Mouse (Mus musculus): ENCODE measurements around the gene Trim67.
"Not testable (repeated sequence)": the region's sequence is repeated elsewhere in the genome, so short reads cannot be mapped to it uniquely, and the experiment has no call there.

Trim67 gene

GRCm38 (mm10) chr8:124833430-124834205, 40.7 kb downstream of the Trim67 start:
- DNase-seq (ENCODE audit: low spot score), result peak; percentile 27

GRCm38 (mm10) chr8:124835848-124836247, 43.0 kb downstream of the Trim67 start:
- no peak for DNase-seq (ENCODE audit: low spot score)

- DNase-seq (ENCODE audit: low spot score), result no peak
Measured at GRCm38 (mm10) chr8:124836273-124836672, 43.4 kb downstream of the Trim67 start.

- no peak for DNase-seq (ENCODE audit: low spot score)
Measured at GRCm38 (mm10) chr8:124836907-124837306, 44.0 kb downstream of the Trim67 start.

- no peak for DNase-seq (ENCODE audit: low spot score)
Measured at GRCm38 (mm10) chr8:124837956-124838355, 45.1 kb downstream of the Trim67 start.

- no peak for DNase-seq (ENCODE audit: low spot score)
Measured at GRCm38 (mm10) chr8:124839371-124839770, 46.5 kb downstream of the Trim67 start.

- DNase-seq (ENCODE audit: low spot score), result no peak
Measured at GRCm38 (mm10) chr8:124840900-124841299, 48.0 kb downstream of the Trim67 start.

DNA sequence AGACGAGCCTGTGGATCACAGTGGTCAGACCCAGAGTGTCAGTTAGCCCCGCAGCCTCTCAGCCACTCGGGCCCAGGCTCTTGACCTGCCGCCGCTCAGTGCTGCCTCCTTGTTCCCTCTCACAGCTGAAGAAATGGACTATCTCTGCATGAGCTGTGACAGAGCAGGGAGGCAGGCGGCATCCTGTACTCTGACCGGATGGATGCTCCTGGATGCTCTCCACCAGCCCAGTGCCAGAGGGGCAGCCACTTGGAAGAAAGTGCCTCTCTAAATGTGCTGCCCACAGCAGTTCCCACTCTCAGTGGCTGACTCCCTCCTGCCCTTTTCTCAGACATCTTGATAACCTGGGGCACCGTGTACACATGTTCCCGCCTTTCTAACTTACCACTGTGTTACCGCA, 48.9 kb downstream of the Trim67 start:
- no peak for DNase-seq (ENCODE audit: low spot score)

- DNase-seq (ENCODE audit: low spot score), result not testable (repeated sequence)
Measured at GRCm38 (mm10) chr8:124842929-124843328, 50.0 kb downstream of the Trim67 start.

GRCm38 (mm10) chr8:124845131-124845530, 52.2 kb downstream of the Trim67 start:
- DNase-seq (ENCODE audit: low spot score), result no peak

GRCm38 (mm10) chr8:124845573-124845972, 52.7 kb downstream of the Trim67 start:
- DNase-seq (ENCODE audit: low spot score), result no peak

- no peak for DNase-seq (ENCODE audit: low spot score)
Measured at GRCm38 (mm10) chr8:124853511-124853910, 60.6 kb downstream of the Trim67 start.

- DNase-seq (ENCODE audit: low spot score), result no peak
Measured at GRCm38 (mm10) chr8:124859466-124859865, 66.6 kb downstream of the Trim67 start.

DNA sequence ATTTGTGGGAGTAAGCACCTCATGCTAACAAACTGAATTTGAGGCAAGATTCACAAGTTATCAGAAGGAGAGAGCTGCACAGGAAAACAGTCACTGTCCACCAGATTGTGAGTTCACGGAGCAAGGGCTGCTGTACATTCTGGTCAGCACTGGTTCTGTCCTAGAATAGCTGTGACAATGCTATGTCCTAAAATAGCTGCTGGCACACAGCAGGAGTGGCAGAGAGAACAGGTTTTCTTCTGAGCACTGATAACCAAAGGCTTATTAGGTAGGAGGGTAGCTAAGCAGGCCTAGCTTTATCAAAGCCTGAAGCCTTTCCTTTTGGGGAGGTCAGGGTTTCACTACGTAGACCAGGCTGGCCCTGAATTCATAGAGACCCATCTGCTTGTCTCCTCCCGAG, 67.3 kb downstream of the Trim67 start:
- no peak for DNase-seq (ENCODE audit: low spot score)

DNA sequence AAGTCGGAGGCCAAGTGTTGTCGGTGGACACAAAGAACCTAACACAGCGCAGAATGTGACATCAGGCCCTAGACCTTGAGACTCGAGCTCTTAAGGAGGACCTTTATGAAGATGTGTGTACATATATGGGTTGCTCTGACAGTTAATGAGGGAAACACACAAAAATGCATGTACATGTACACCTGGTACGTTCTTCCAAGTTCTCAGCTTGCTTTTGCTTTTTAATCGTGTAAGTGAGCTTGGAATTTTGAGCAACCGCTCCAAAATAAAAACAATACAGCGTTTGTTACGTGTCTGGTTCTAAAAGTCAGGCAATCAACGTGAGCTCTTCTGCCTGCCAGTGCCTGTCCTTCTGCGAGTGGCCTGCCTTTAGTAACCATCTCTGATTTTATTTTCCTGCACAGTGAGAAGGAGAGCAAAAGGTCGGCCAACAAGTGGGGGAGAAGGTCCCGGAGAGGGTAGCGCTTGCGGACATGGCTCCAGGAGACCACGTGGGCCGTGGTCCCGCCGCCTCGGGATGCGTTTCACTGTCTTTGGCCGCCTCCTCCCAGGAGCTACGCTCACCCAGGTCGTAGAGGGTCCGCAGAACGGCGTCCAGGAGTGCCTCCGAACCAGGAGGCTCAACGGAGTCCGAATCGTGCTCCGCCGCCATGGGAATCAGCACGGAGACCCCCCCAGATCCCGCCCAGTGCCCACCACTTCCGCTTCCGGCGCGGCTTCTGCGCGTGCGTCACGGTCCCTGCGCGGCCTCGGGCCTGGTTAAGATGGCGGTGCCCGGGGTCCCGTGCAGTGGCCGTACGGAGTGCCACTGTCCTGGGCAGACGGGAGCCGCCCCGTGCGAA, 69.7 kb downstream of the Trim67 start, which contains the start of the genes Gnpat and 2810004N23Rik:
Gene Gnpat, plus strand, starts transcription at position 713 of the 842 bp plus-strand sequence.
Gene 2810004N23Rik, minus strand, starts transcription at position 800 of the 842 bp plus-strand sequence.
- DNase-seq (ENCODE audit: low spot score), result peak; percentile 97

DNA sequence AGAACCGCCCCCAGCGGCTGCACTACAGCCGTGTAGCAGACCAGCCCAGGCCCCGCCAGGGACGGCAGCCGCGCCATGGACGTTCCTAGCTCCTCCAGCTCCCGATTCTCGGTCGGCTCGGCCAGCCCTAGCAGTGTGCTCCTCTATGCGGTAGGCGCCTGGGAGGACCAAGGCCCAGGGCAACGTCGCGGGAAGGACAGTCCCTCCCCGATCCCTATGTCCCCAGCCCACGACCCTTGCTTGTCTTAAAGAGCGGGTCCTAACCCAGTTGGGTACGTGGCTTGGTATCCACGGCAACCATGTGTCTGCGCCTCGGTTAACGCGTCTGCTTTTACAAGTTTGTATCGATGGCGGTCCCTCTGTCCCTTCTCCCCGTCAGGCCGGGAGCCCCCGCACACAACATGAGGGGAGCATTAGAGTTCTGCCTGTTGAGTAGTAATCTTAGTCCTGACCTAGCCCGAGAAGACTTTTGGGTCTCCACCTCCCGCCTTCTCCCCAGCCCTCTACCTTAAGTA, 70.3 kb downstream of the Trim67 start:
- no peak for DNase-seq (ENCODE audit: low spot score)

DNA sequence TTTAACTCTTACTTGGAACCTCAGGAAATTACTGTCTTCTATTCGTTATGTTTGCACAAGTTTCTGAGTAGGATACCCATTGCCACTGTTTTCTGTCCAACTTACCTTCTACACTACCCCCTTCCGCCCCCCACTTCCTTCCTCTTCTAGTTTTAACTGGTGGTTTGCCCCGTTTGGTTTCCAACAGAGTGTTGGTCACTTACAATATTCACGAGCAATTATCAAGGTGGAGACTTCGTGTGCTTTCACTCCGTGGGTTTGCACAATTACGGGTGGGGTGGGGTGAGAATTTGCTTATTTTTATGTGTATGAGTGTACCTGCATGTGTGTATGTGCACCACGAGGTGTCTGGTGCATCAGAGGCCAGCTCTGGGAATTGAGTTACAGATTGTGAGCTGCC, 70.8 kb downstream of the Trim67 start:
- DNase-seq (ENCODE audit: low spot score), result no peak

GRCm38 (mm10) chr8:124866669-124867068, 73.8 kb downstream of the Trim67 start:
- DNase-seq (ENCODE audit: low spot score), result no peak

DNA sequence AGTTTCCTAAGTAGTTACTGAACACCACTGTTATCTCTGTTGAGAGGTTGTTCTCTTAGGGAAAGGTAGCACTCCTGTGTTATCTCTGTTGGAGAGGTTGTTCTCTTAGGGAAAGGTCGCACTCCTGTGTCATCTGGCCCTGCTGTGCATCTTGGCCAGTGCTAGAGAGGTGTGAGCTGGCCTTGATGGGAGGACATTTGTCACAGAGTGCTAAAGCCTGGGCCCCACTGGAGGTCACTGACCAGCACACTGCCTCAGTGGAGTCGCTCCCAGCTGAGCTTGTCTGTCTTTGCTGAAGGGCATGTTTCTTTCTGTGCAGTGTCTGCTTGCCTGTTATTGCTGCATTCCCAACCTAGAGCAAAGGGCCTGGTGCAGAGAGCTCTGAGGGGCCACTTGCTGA, 74.2 kb downstream of the Trim67 start:
- DNase-seq (ENCODE audit: low spot score), result no peak

GRCm38 (mm10) chr8:124869708-124870107, 76.8 kb downstream of the Trim67 start:
- DNase-seq (ENCODE audit: low spot score), result no peak

DNA sequence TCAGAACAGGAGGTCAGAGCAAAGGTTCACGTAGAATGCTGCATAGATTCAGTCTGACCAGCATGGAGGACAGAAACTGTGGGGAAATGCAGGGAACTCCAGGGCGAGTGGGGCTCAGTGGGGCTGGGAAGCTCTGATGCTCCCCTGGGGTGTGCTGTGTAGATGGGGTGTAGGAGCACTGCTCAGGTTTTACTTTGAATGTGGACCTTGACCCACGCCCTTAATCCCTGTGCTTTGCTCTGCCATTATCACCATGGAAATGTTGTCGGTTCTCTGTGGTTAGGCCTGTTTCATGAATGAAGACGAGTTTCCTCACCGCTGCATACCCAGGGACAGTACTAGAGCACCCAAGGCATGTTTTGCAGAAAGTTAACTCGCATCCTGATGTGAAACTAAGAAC, 78.6 kb downstream of the Trim67 start:
- DNase-seq (ENCODE audit: low spot score), result no peak

GRCm38 (mm10) chr8:124872081-124872480, 79.2 kb downstream of the Trim67 start:
- DNase-seq (ENCODE audit: low spot score), result no peak

DNA sequence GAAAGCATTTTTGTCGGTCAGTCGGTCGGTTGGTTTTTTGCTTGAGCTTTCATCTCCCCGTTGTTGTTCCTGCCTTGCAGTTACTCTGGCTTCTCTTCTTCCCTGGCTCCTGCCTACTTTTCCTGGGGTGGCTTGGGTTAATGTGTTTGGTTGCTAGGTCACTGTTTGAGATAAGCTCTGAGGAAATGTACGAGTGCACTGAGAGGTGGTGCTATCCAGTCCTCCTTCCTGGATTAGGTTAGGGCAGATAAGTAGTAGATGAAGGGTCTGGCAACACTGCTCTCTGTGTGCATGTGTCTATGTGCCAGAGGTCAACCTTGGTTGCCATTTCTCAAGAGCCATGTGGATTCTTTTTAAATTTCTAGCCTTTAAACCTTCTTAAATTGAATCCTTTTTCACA, 79.8 kb downstream of the Trim67 start:
- DNase-seq (ENCODE audit: low spot score), result peak; percentile 46

Data from MN1 (cell line).